Comparison of ENCODE assay signal across 8 mouse cellular contexts in the genomic region with DNA sequence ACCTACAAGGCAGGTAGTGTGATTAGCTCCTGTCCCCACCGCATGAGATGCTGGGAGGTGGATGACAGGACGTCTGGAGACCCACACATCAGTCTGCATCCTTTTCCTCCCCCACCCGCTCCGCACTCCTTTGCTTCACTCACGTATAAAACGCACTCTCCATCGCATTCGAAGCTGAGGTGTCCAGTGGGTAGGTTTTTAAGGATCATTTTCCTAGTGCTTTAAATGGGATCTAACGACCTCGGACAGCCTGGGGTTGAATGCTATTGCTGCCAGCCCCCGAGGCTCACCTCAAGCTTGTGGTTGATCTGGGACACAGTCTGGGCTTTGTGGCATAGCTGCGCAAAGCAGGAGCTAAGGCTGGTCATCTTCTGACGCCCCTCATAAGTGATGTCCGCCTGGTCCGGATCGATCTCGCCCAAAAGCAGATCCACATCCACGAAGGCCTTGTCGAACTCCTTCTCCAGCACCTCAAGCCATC. TPM values are rescaled to one million over a fixed set of nuclear protein-coding genes. Genes with fewer than 3 reads are reported as not detected.
DNase-seq lines count a peak whose midpoint lies in the region; ATAC-seq and TF ChIP-seq lines count a peak whose summit lies in the region.

No protein-coding gene starts in this region.

- peak; percentile 8 for DNase-seq in gastrocnemius, postnatal 10 days
- DNase-seq in gastrocnemius, adult 18-20 months (ENCODE audit: low spot score): no peak
- peak in 1 of 2 experiments; percentile 11 for DNase-seq in spleen, adult 2 months (ENCODE audit: low read depth in 1 of 2, low spot score in 2 of 2)
- DNase-seq in spleen, postnatal 36 days (ENCODE audit: low spot score in 2 of 2): no peak
- DNase-seq in forebrain, embryonic 11.5 days (ENCODE audit: low spot score): no peak
- no peak for DNase-seq in limb, embryonic 10.5 days (ENCODE audit: low spot score)
- peak; percentile 49 for DNase-seq in naive thymus-derived CD4-positive, alpha-beta T cell, adult 2 months (ENCODE audit: low read depth)
- DNase-seq in adrenal gland, adult 18-20 months (ENCODE audit: low spot score in 2 of 2): no peak

- no peaks in the 10 kb centered on the region for H3K9me3 ChIP-seq in forebrain, embryonic 11.5 days (ENCODE audit: control insufficient read depth, low read length)
- H3K9me3 ChIP-seq in limb, embryonic 10.5 days (replicated peaks): no peaks in the 10 kb centered on the region

- H3K4me2 ChIP-seq in forebrain, embryonic 11.5 days (ENCODE audit: low read depth, low read length, severe bottlenecking): peak overlapping the region; percentile 67

- H3K4me1 ChIP-seq in spleen, adult 2 months (ENCODE audit: control insufficient read depth, insufficient read depth, insufficient read length): no peaks in the 10 kb centered on the region
- no peaks in the 10 kb centered on the region for H3K4me1 ChIP-seq in forebrain, embryonic 11.5 days (replicated peaks; ENCODE audit: control insufficient read depth, insufficient read depth, low read length)
- peaks cover 27% of the 10 kb centered on the region for H3K4me1 ChIP-seq in limb, embryonic 10.5 days

- no peaks in the 10 kb centered on the region for H3K36me3 ChIP-seq in spleen, adult 2 months (ENCODE audit: control insufficient read depth, insufficient read depth, low read length)
- H3K36me3 ChIP-seq in forebrain, embryonic 11.5 days (ENCODE audit: control insufficient read depth, insufficient read depth, low read length): no peaks in the 10 kb centered on the region
- H3K36me3 ChIP-seq in limb, embryonic 10.5 days: no peaks in the 10 kb centered on the region

- no peak for TF ChIP-seq CTCF in spleen, adult 2 months (IDR thresholded peaks at IDR 0.05; ENCODE audit: extremely low read depth, insufficient read depth, insufficient read length, insufficient replicate concordance)

- ATAC-seq in forebrain, embryonic 11.5 days (replicated peaks; ENCODE audit: low FRiP score): peak; percentile 63

- under 1% methylated on average over 19 of the region's 19 CpGs for WGBS in spleen, adult 2 months
- under 1% methylated on average over 19 of the region's 19 CpGs for WGBS in forebrain, embryonic 11.5 days
- WGBS in limb, embryonic 10.5 days: 0% methylated on average over 19 of the region's 19 CpGs

- H3K27ac ChIP-seq in spleen, adult 2 months (ENCODE audit: insufficient read depth, low read length): peak overlapping the region; percentile 75
- peak overlapping the region; percentile 78 for H3K27ac ChIP-seq in forebrain, embryonic 11.5 days (ENCODE audit: low read depth, low read length)
- H3K27ac ChIP-seq in limb, embryonic 10.5 days: peak overlapping the region; percentile 97

- TF ChIP-seq POLR2A in spleen, adult 2 months (IDR thresholded peaks at IDR 0.05; ENCODE audit: low read depth, low read length): no peak

- no peaks in the 10 kb centered on the region for H3K27me3 ChIP-seq in spleen, adult 2 months (ENCODE audit: control insufficient read depth, insufficient read depth, low read length)
- H3K27me3 ChIP-seq in forebrain, embryonic 11.5 days (ENCODE audit: control insufficient read depth, insufficient read depth, low read length): no peaks in the 10 kb centered on the region
- no peaks in the 10 kb centered on the region for H3K27me3 ChIP-seq in limb, embryonic 10.5 days (ENCODE audit: low read depth, poor library complexity, severe bottlenecking)

- peak overlapping the region; percentile 89 for H3K9ac ChIP-seq in forebrain, embryonic 11.5 days (ENCODE audit: low read length)

- H3K4me3 ChIP-seq in spleen, adult 2 months (ENCODE audit: extremely low read depth, insufficient read depth, insufficient read length): peak overlapping the region; percentile 83
- H3K4me3 ChIP-seq in forebrain, embryonic 11.5 days (ENCODE audit: low read depth, low read length): peak overlapping the region; percentile 78
- H3K4me3 ChIP-seq in limb, embryonic 10.5 days: peak overlapping the region; percentile 95

RNA-seq across cellular contexts. Expression of a gene that starts 0.6 kb away (rescaled TPM):
- 10 to 100 TPM; 12.9 to 15.7 TPM for total RNA-seq in gastrocnemius, postnatal 10 days (2021)
- 1 to 10 TPM; 6.5 to 8.7 TPM for total RNA-seq in gastrocnemius, adult 18-20 months (2021)
- 4.6 and 5.0 TPM in 2 replicates for polyA plus RNA-seq in spleen, adult 2 months (2012; rRNA removed)
- polyA plus RNA-seq in forebrain, embryonic 11.5 days (2014; fragmentation: Nextera tagmentation; extraction: Ambion mirVana): 15.2 and 16.2 TPM in 2 replicates
- 15.3 and 19.2 TPM in 2 replicates for polyA plus RNA-seq in limb, embryonic 10.5 days (2016; fragmentation: Nextera tagmentation; extraction: Ambion mirVana)
- 10 to 100 TPM; 18.4 to 21.8 TPM for total RNA-seq in adrenal gland, adult 18-20 months (2021)

RNA-seq across cellular contexts. Expression of a gene that starts 7.4 kb away (rescaled TPM):
- total RNA-seq in gastrocnemius, postnatal 10 days (2021): not detected
- under 1 TPM; 0.17 to 0.27 TPM for total RNA-seq in gastrocnemius, adult 18-20 months (2021)
- not detected in 2 replicates for polyA plus RNA-seq in spleen, adult 2 months (2012; rRNA removed)
- polyA plus RNA-seq in forebrain, embryonic 11.5 days (2014; fragmentation: Nextera tagmentation; extraction: Ambion mirVana): not detected in 2 replicates
- not detected in 2 replicates for polyA plus RNA-seq in limb, embryonic 10.5 days (2016; fragmentation: Nextera tagmentation; extraction: Ambion mirVana)
- total RNA-seq in adrenal gland, adult 18-20 months (2021): under 1 TPM in 1 of 2 experiments, not detected in 1; 0.22 TPM

RNA-seq across cellular contexts. Expression of a gene that starts 22.8 kb away (rescaled TPM):
- not detected for total RNA-seq in gastrocnemius, postnatal 10 days (2021)
- total RNA-seq in gastrocnemius, adult 18-20 months (2021): not detected
- not detected in 2 replicates for polyA plus RNA-seq in spleen, adult 2 months (2012; rRNA removed)
- not detected in 2 replicates for polyA plus RNA-seq in forebrain, embryonic 11.5 days (2014; fragmentation: Nextera tagmentation; extraction: Ambion mirVana)
- polyA plus RNA-seq in limb, embryonic 10.5 days (2016; fragmentation: Nextera tagmentation; extraction: Ambion mirVana): not detected in 2 replicates
- not detected for total RNA-seq in adrenal gland, adult 18-20 months (2021)

RNA-seq across cellular contexts. Expression of a gene that starts 36.0 kb away (rescaled TPM):
- total RNA-seq in gastrocnemius, postnatal 10 days (2021): 10 to 100 TPM; 19.4 to 21.5 TPM
- total RNA-seq in gastrocnemius, adult 18-20 months (2021): 10 to 100 TPM; 18.8 to 20.3 TPM
- 7.3 and 10.6 TPM in 2 replicates for polyA plus RNA-seq in spleen, adult 2 months (2012; rRNA removed)
- 15.1 and 16.9 TPM in 2 replicates for polyA plus RNA-seq in forebrain, embryonic 11.5 days (2014; fragmentation: Nextera tagmentation; extraction: Ambion mirVana)
- polyA plus RNA-seq in limb, embryonic 10.5 days (2016; fragmentation: Nextera tagmentation; extraction: Ambion mirVana): 14.3 and 14.9 TPM in 2 replicates
- 10 to 100 TPM; 44.1 to 64.2 TPM for total RNA-seq in adrenal gland, adult 18-20 months (2021)

Comparison
In these comparisons a context has a peak if more than half of its experiments do, and no peak if none do; other contexts are left out.
1. DNase-seq: peak in gastrocnemius, postnatal 10 days (single experiment) and naive thymus-derived CD4-positive, alpha-beta T cell, adult 2 months (single experiment); none in gastrocnemius, adult 18-20 months (single experiment), spleen, postnatal 36 days (0 of 2), forebrain, embryonic 11.5 days (single experiment), limb, embryonic 10.5 days (single experiment) and adrenal gland, adult 18-20 months (0 of 2).
2. Peak in every context shown above with its lines, with median percentiles within 50 percentile points of each other: H3K27ac ChIP-seq and H3K4me3 ChIP-seq.